Mouse (Mus musculus) adrenal gland, postnatal 36 days (tissue): ENCODE results near the gene Fhl2. TPM values are rescaled to one million over a fixed set of nuclear protein-coding genes. Genes with fewer than 3 reads are reported as not detected.
"Not testable (repeated sequence)": the region's sequence is repeated elsewhere in the genome, so short reads cannot be mapped to it uniquely, and the experiment has no call there.

ENCODE experiments used
- DNase-seq, 2 experiments: peaks; one replicate each; pipeline ENCODE4 v3.0.0; 2021; ENCODE audit warnings: mixed read lengths in 1 of 2
- total RNA-seq, 2 experiments: library from RNA; stranded (reverse); gene quantifications; 2 replicates each; pipeline ENCODE4 v1.2.3; 2021

The Fhl2 gene
- total RNA-seq, 2 experiments from 2014 or later, result 25.4 to 27.6 TPM

- no peak for DNase-seq
These were observed 4.3 kb downstream of the Fhl2 start for GRCm38 (mm10) chr1:43192471-43192870.

- DNase-seq, result no peak
These were observed 5.7 kb downstream of the Fhl2 start for GRCm38 (mm10) chr1:43191078-43191477.

GRCm38 (mm10) chr1:43188893-43189292 lies 7.9 kb downstream of the Fhl2 start:
- DNase-seq, result not testable (repeated sequence)

- no peak for DNase-seq
These were observed 10.4 kb downstream of the Fhl2 start for GRCm38 (mm10) chr1:43186334-43186733.

GRCm38 (mm10) chr1:43180912-43181311 lies 15.9 kb downstream of the Fhl2 start:
- no peak for DNase-seq

- no peak for DNase-seq
These were observed 18.0 kb downstream of the Fhl2 start for GRCm38 (mm10) chr1:43178780-43179179.

GRCm38 (mm10) chr1:43178378-43178777 lies 18.4 kb downstream of the Fhl2 start:
- DNase-seq, result no peak

- no peak for DNase-seq
These were observed 23.2 kb downstream of the Fhl2 start for GRCm38 (mm10) chr1:43173283-43174226.

- no peak for DNase-seq
These were observed 25.0 kb downstream of the Fhl2 start for GRCm38 (mm10) chr1:43171816-43172215.

GRCm38 (mm10) chr1:43171093-43171492 lies 25.7 kb downstream of the Fhl2 start:
- DNase-seq, result no peak

GRCm38 (mm10) chr1:43169661-43170060 lies 27.1 kb downstream of the Fhl2 start:
- no peak for DNase-seq

GRCm38 (mm10) chr1:43169227-43169626 lies 27.6 kb downstream of the Fhl2 start:
- DNase-seq, result no peak

- no peak for DNase-seq
These were observed 28.2 kb downstream of the Fhl2 start for GRCm38 (mm10) chr1:43168618-43169017.

- no peak for DNase-seq
These were observed 28.8 kb downstream of the Fhl2 start for GRCm38 (mm10) chr1:43168026-43168425.

- DNase-seq, result no peak
These were observed 32.2 kb downstream of the Fhl2 start for GRCm38 (mm10) chr1:43164582-43164981.

GRCm38 (mm10) chr1:43163467-43164418 lies 33.0 kb downstream of the Fhl2 start:
- DNase-seq, result peak; percentile 80

- no peak for DNase-seq
These were observed 33.7 kb downstream of the Fhl2 start for GRCm38 (mm10) chr1:43163084-43163466.

GRCm38 (mm10) chr1:43162394-43162793 lies 34.4 kb downstream of the Fhl2 start:
- no peak for DNase-seq

GRCm38 (mm10) chr1:43159429-43159828 lies 37.4 kb downstream of the Fhl2 start:
- no peak for DNase-seq

GRCm38 (mm10) chr1:43157907-43158306 lies 38.9 kb downstream of the Fhl2 start:
- no peak for DNase-seq

- no peak for DNase-seq
These were observed 42.3 kb downstream of the Fhl2 start for GRCm38 (mm10) chr1:43154491-43154890.

- DNase-seq, result peak in 1 of 2 experiments; percentile 17
These were observed 43.2 kb downstream of the Fhl2 start for GRCm38 (mm10) chr1:43153538-43153937.

- DNase-seq, result no peak
These were observed 44.2 kb downstream of the Fhl2 start for GRCm38 (mm10) chr1:43152626-43153025.
